Comparison of ENCODE assay signal across 17 mouse cellular contexts in the genomic region with DNA sequence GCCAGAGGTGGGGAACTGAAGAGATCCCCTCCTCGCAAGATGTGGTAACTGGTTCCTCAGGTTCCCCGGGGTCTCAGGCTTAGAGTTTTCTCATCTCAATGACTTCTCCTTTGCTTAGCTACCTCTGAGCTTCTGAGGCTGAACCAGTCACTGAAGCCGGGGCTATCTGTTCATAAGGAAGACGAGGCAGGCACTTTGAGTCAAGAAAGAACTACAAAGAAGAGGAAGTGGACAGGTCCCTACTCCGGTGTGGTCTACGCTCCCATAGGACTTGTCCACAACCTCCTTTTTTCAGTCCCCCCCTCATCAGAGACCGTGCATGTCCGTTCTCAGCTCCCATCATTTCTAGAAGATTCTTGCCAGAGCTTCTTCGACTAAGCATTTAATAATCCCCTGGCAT. TPM values are rescaled to one million over a fixed set of nuclear protein-coding genes. Genes with fewer than 3 reads are reported as not detected.
DNase-seq lines count a peak whose midpoint lies in the region; ATAC-seq lines count a peak whose summit lies in the region.
"Had no signal": no experiment of that assay in that cellular context is flagged by ENCODE, and none has a peak within 500 bp of the region (broad histone marks: within the 10 kb centered on the region; RNA-seq: fewer than 3 reads in every experiment).

No protein-coding gene starts in this region.

- H3K9ac ChIP-seq in heart, embryonic 12.5 days = no peak overlapping the region
- H3K9ac ChIP-seq in midbrain, embryonic 13.5 days (replicated peaks) = no peak overlapping the region
- H3K9ac ChIP-seq in midbrain, embryonic 16.5 days (ENCODE audit: low read depth, low read length) = no peak overlapping the region
- H3K9ac ChIP-seq: neural tube, embryonic 15.5 days had no signal

- no peaks in the 10 kb centered on the region; the same call in 1 of the 2 replicates for H3K4me1 ChIP-seq in heart, embryonic 12.5 days (replicated peaks)
- H3K4me1 ChIP-seq in midbrain, embryonic 13.5 days (replicated peaks) = peaks cover 19% of the 10 kb centered on the region
- peaks cover 2% of the 10 kb centered on the region; the same call in 1 of the 2 replicates for H3K4me1 ChIP-seq in midbrain, embryonic 16.5 days (ENCODE audit: control insufficient read depth, insufficient read depth, low read length)

- no peak overlapping the region for H3K27ac ChIP-seq in heart, embryonic 12.5 days (ENCODE audit: poor library complexity, severe bottlenecking)
- no peak overlapping the region for H3K27ac ChIP-seq in midbrain, embryonic 13.5 days
- no peak overlapping the region for H3K27ac ChIP-seq in midbrain, embryonic 16.5 days (ENCODE audit: low read length)
- H3K27ac ChIP-seq: hindbrain, embryonic 15.5 days; liver, embryonic 14.5 days; neural tube, embryonic 15.5 days had no signal

- no peak for DNase-seq in heart, postnatal 10 days
- DNase-seq in MEL-GATA-1-ER (ENCODE audit: extremely low read depth, low read depth) = peak; percentile 73
- DNase-seq in right cerebral cortex, postnatal 14 days = no peak
- DNase-seq in urinary bladder, postnatal 10 days (ENCODE audit: low spot score) = no peak
- DNase-seq: adrenal gland, adult 8-10 months; cerebellum, adult 11 months; gastrocnemius, postnatal 25 days; lung, postnatal 10 days had no signal

- 76% methylated on average over 9 of the region's 9 CpGs for WGBS in heart, embryonic 12.5 days
- 84% methylated on average over 9 of the region's 9 CpGs for WGBS in midbrain, embryonic 13.5 days
- 80% methylated on average over 9 of the region's 9 CpGs for WGBS in midbrain, embryonic 16.5 days

- intact Hi-C loops in heart, postnatal 10 days (cut with DNase I) = loop anchor here (2.0 kb wide), 2 partner anchors 109 to 185 kb away; no protein-coding TSS in a partner anchor

- H3K4me2 ChIP-seq in heart, embryonic 12.5 days = peak overlapping the region; percentile 79; the same call in 1 of the 2 replicates
- 0 out of 2 replicates have a peak overlapping the region, but pooled peaks have one; percentile 52 for H3K4me2 ChIP-seq in midbrain, embryonic 13.5 days (replicated peaks)
- no peak overlapping the region for H3K4me2 ChIP-seq in midbrain, embryonic 16.5 days (ENCODE audit: low read length)

- no peaks in the 10 kb centered on the region; the same call in 1 of the 2 replicates for H3K27me3 ChIP-seq in heart, embryonic 12.5 days (replicated peaks)
- H3K27me3 ChIP-seq in midbrain, embryonic 13.5 days = peaks cover 59% of the 10 kb centered on the region
- peaks cover 2% of the 10 kb centered on the region; the same call in 1 of the 2 replicates for H3K27me3 ChIP-seq in midbrain, embryonic 16.5 days (ENCODE audit: control insufficient read depth, insufficient read depth, low read depth, low read length)

- H3K9me3 ChIP-seq in heart, embryonic 12.5 days (replicated peaks) = no peaks in the 10 kb centered on the region
- H3K9me3 ChIP-seq in midbrain, embryonic 13.5 days = no peaks in the 10 kb centered on the region
- H3K9me3 ChIP-seq in midbrain, embryonic 16.5 days (replicated peaks; ENCODE audit: control insufficient read depth, low read length, poor library complexity, severe bottlenecking) = no peaks in the 10 kb centered on the region
- H3K9me3 ChIP-seq: hindbrain, embryonic 15.5 days; neural tube, embryonic 15.5 days had no signal

- no peak overlapping the region for H3K4me3 ChIP-seq in heart, embryonic 12.5 days
- no peak overlapping the region for H3K4me3 ChIP-seq in midbrain, embryonic 13.5 days (replicated peaks)
- H3K4me3 ChIP-seq in midbrain, embryonic 16.5 days (ENCODE audit: low read depth, low read length) = no peak overlapping the region

- no peaks in the 10 kb centered on the region for H3K36me3 ChIP-seq in heart, embryonic 12.5 days
- H3K36me3 ChIP-seq in midbrain, embryonic 13.5 days = no peaks in the 10 kb centered on the region
- H3K36me3 ChIP-seq in midbrain, embryonic 16.5 days (ENCODE audit: control insufficient read depth, insufficient read depth, low read length) = no peaks in the 10 kb centered on the region
- H3K36me3 ChIP-seq: hindbrain, embryonic 15.5 days; neural tube, embryonic 15.5 days had no signal

- ATAC-seq in heart, embryonic 12.5 days (ENCODE audit: insufficient number of reproducible peaks, low FRiP score) = no peak
- ATAC-seq in midbrain, embryonic 13.5 days = no peak
- no peak for ATAC-seq in midbrain, embryonic 16.5 days
- ATAC-seq in hematopoietic stem cell, adult 5-6 weeks (replicated peaks in 1 of 2; ENCODE audit: insufficient read depth in 1 of 2, low FRiP score in 2 of 2, low TSS enrichment in 1 of 2, low read depth in 1 of 2, poor library complexity in 2 of 2, severe bottlenecking in 2 of 2) = peak; percentile 20 to 43; a peak in 2 of 4 replicates

RNA-seq across cellular contexts. Expression of gene Cd247, which starts 7.1 kb away (rescaled TPM):
- polyA plus RNA-seq in heart, embryonic 12.5 days (2016; fragmentation: Nextera tagmentation; extraction: Ambion mirVana) = 0.38 and 0.49 TPM in 2 replicates
- 1 to 10 TPM; 1.7 TPM for total RNA-seq in heart, postnatal 10 days (2021)
- 1.6 and 2.2 TPM in 2 replicates for polyA plus RNA-seq in midbrain, embryonic 13.5 days (2015; fragmentation: Nextera tagmentation; extraction: Ambion mirVana)
- polyA plus RNA-seq in midbrain, embryonic 16.5 days (2015; fragmentation: Nextera tagmentation; extraction: Ambion mirVana) = 1.2 and 1.3 TPM in 2 replicates
- 3.6 and 7.2 TPM in 2 replicates for total RNA-seq in hematopoietic stem cell, adult 5-6 weeks (2017)
- total RNA-seq: left cerebral cortex, adult 18-20 months had no signal
- polyA plus RNA-seq: myocyte had no signal

RNA-seq across cellular contexts. Expression of gene Creg1, which starts 17.9 kb away (rescaled TPM):
- polyA plus RNA-seq in heart, embryonic 12.5 days (2016; fragmentation: Nextera tagmentation; extraction: Ambion mirVana) = 94.9 and 109 TPM in 2 replicates
- 10 to 100 TPM; 34.8 to 36.1 TPM for total RNA-seq in heart, postnatal 10 days (2021)
- 21.7 and 23.8 TPM in 2 replicates for polyA plus RNA-seq in midbrain, embryonic 13.5 days (2015; fragmentation: Nextera tagmentation; extraction: Ambion mirVana)
- 32.6 and 33.9 TPM in 2 replicates for polyA plus RNA-seq in midbrain, embryonic 16.5 days (2015; fragmentation: Nextera tagmentation; extraction: Ambion mirVana)
- 118 and 127 TPM in 2 replicates for total RNA-seq in hematopoietic stem cell, adult 5-6 weeks (2017)

Comparison
In these comparisons a context has a peak if more than half of its experiments do, and no peak if none do; other contexts are left out.
1. ATAC-seq: peak in hematopoietic stem cell, adult 5-6 weeks (2 of 2); none in heart, embryonic 12.5 days (single experiment), midbrain, embryonic 13.5 days (single experiment) and midbrain, embryonic 16.5 days (single experiment).